Mouse (Mus musculus) kidney, embryonic 16.5 days (tissue): Measurements from ENCODE around the gene Sebox. TPM values are rescaled to one million over a fixed set of nuclear protein-coding genes. Genes with fewer than 3 reads are reported as not detected.

ENCODE experiments used
- ATAC-seq: fragments of 200-750 bp; cut with Nextera tagmentation; 2 replicates; pipeline ENCODE4 v1.8.0; 2017; ENCODE audit warnings: moderate TSS enrichment; ENCODE audit not compliant: low FRiP score, low TSS enrichment
- H3K27ac ChIP-seq: fragments of 300-500 bp; sonication (generic); 2 replicates; pipeline ENCODE4 v1.5.1; 2014; ENCODE audit warnings: low read length
- H3K27me3 ChIP-seq: fragments of 300-500 bp; sonication (generic); 2 replicates; pipeline ENCODE4 v1.6.1; 2014; ENCODE audit warnings: low read length, control low read depth, mixed read lengths; ENCODE audit not compliant: insufficient read depth
- H3K36me3 ChIP-seq: fragments of 300-500 bp; sonication (generic); 2 replicates; pipeline ENCODE4 v1.6.1; 2014; ENCODE audit warnings: low read length, control low read depth, mixed read lengths; ENCODE audit not compliant: insufficient read depth
- H3K4me1 ChIP-seq: fragments of 300-500 bp; sonication (generic); 2 replicates; pipeline ENCODE4 v1.6.1; 2014; ENCODE audit warnings: low read length, control low read depth, mixed read lengths; ENCODE audit not compliant: insufficient read depth
- H3K4me2 ChIP-seq: fragments of 300-500 bp; sonication (generic); replicated peaks from 2 replicates; pipeline ENCODE4 v1.6.1; 2014; ENCODE audit warnings: low read depth, low read length
- H3K4me3 ChIP-seq: fragments of 300-500 bp; sonication (generic); 2 replicates; pipeline ENCODE4 v1.5.1; 2014; ENCODE audit warnings: mild to moderate bottlenecking, low read length
- H3K9ac ChIP-seq: fragments of 300-500 bp; sonication (generic); replicated peaks from 2 replicates; pipeline ENCODE4 v1.6.1; 2014; ENCODE audit warnings: low read length
- H3K9me3 ChIP-seq: fragments of 300-500 bp; sonication (generic); 2 replicates; pipeline ENCODE4 v1.6.1; 2016; ENCODE audit warnings: low read length, control low read depth
- WGBS: fragments of 180-500 bp; shearing (Covaris S2); extraction: QIAGEN DNeasy Blood & Tissue Kit; methylation state at CpG from one replicate; pipeline ENCODE4 v1.1.7; 2014; 5-methylcytosine and 5-hydroxymethylcytosine counted together
- polyA plus RNA-seq: library from polyadenylated mRNA; unstranded; fragments of >200 nt; fragmentation: Nextera tagmentation; extraction: Ambion mirVana; gene quantifications from 2 replicates; pipeline ENCODE4 v1.2.1, GENCODE M21; 2015

The Sebox gene
- polyA plus RNA-seq, result not detected in 2 replicates

DNA sequence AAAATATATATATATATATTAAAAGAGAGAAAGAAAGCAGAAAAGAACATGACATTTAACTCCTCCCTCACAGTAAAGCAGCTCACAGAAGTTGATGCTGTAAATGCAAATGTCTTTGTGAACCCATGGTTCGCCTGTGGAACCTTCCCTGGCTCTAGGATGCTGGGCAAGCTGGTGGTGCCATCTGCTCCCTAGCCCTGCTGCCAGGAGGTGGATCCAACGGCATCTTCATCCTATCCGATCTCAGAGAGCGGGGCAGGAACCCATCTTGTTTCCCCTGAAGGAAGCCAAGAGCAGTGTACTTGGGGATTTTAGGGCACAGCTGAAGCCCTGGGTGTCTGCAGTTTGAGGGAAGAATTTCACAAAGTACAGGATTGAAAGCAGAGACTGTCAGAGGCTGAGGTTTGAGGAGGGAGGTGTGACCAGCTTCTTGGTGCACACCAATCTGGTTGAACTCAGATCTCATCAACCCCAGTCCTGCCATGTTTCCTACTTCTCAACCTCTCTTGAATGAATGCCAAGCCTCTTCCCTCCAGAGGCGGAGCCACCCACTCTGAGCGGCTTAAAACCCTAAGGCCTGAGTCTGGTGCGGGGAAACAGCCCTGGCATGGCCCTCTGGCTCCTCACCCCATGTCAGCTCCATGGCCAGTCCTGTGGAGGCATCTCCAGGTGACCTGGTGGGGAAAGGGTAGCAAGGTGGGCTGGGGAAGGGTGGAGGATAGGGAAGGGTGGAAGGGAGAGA is at the start of gene Sebox:
TSS of gene Sebox (plus strand) at position 539 of the 742 bp plus-strand sequence.
- Histone ChIP-seq H3K9me3 (no peaks in the 10 kb centered on the region), H3K36me3 (peaks cover 18% of the 10 kb centered on the region), H3K27me3 (peaks cover 16% of the 10 kb centered on the region), H3K4me3 (no peak within 1 kb of the TSS), H3K4me2 (no peak within 1 kb of the TSS), H3K9ac (no peak within 1 kb of the TSS), H3K4me1 (peaks cover 1% of the 10 kb centered on the region), H3K27ac (no peak within 1 kb of the TSS)
- 78% methylated on average over 7 of the region's 7 CpGs for WGBS
- ATAC-seq, result no peak

- no peak for ATAC-seq
- WGBS, result 12% methylated on average over 4 of the region's 4 CpGs
- H3K27me3 ChIP-seq, result no peaks in the 10 kb centered on the region
Observed at GRCm38 (mm10) chr11:78453675-78454074, 49.6 kb upstream of the Sebox start.

DNA sequence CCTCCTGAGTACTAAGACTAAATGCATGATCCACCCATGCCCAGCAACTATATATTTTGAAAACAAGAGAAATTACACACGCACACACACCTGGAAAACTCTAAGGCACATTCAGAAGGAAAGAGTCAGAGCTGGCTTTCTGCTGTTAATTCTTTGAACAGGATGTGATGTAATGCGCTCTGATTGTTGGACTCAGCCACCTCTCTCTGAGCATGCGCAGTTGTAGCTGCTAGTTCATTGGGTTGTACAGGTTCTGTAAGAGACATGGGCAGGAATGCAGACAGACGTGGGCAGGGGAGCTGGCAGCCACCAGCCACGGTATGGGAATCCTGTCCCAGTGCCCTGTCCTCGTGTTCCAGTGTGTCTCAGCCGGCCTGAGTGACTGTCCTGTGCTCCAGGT is 49.0 kb upstream of the Sebox start:
- H3K4me2 ChIP-seq, result no peak overlapping the region
- H3K36me3 ChIP-seq, result no peaks in the 10 kb centered on the region
- H3K27me3 ChIP-seq, result no peaks in the 10 kb centered on the region
- no peak overlapping the region for H3K4me3 ChIP-seq
- H3K9me3 ChIP-seq, result no peaks in the 10 kb centered on the region
- no peak overlapping the region for H3K9ac ChIP-seq
- no peak overlapping the region for H3K27ac ChIP-seq
- 0 out of 2 replicates have a peak, but pooled peaks cover 2% of the 10 kb centered on the region for H3K4me1 ChIP-seq
- WGBS, result 77% methylated on average over 7 of the region's 7 CpGs
- ATAC-seq, result no peak

More at GRCm38 (mm10) chr11:78453675-78454074, 49.6 kb upstream of the Sebox start:
- H3K9ac ChIP-seq, result no peak overlapping the region
- no peaks in the 10 kb centered on the region for H3K9me3 ChIP-seq
- no peak overlapping the region for H3K27ac ChIP-seq
- H3K36me3 ChIP-seq, result no peaks in the 10 kb centered on the region
- H3K4me1 ChIP-seq, result 0 out of 2 replicates have a peak, but pooled peaks cover 2% of the 10 kb centered on the region
- no peak overlapping the region for H3K4me2 ChIP-seq
- H3K4me3 ChIP-seq, result no peak overlapping the region

DNA sequence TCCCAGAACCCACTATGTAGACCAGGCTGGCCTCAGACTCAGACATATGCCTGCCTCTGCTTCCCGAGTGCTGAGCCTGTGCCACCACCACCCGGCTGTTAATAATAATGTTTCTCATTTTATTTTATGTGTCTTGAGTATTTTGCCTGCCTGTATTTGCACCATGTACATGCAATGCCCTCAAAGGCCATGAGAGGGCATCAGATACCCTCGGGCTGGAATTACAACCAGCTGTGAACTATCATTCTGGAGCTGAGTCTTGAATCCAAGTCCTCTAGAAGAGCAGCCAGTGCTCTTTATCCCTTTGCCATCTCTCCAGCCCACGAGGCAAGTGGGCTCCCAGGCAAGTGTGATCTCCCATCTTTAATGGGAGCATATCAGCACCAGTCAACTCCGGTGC is 47.9 kb upstream of the Sebox start:
- WGBS, result 35% methylated on average over 5 of the region's 5 CpGs
- Histone ChIP-seq H3K9ac (no peak overlapping the region), H3K27ac (no peak overlapping the region), H3K4me3 (no peak overlapping the region), H3K4me1 (0 out of 2 replicates have a peak, but pooled peaks cover 2% of the 10 kb centered on the region), H3K27me3 (no peaks in the 10 kb centered on the region), H3K9me3 (no peaks in the 10 kb centered on the region), H3K4me2 (no peak overlapping the region), H3K36me3 (no peaks in the 10 kb centered on the region)
- no peak for ATAC-seq

DNA sequence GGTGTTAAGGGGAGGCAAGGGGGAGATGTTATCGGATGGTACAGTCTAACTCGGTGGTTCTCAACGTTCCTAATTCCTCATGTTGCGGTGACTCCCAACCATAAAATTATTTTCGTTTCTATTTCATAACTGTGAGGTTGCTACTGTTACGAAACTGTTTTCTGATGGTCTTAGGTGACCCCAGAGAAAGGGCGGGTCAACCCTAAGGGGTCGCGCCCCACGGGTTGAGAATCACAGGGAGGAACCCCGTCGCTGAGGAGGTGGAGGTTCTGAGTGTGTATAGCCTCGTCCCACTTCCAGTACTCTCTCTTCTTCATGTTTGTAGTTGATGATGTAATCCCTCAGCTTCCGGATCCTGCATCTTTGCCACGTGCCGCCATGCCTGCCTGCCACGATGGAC is 44.5 kb upstream of the Sebox start:
- no peak for ATAC-seq
- Histone ChIP-seq H3K9ac (no peak overlapping the region), H3K27me3 (no peaks in the 10 kb centered on the region), H3K4me2 (no peak overlapping the region), H3K36me3 (no peaks in the 10 kb centered on the region), H3K4me3 (no peak overlapping the region), H3K27ac (no peak overlapping the region), H3K4me1 (0 out of 2 replicates have a peak, but pooled peaks cover 2% of the 10 kb centered on the region), H3K9me3 (0 out of 2 replicates have a peak, but pooled peaks cover 6% of the 10 kb centered on the region)
- WGBS, result 80% methylated on average over 17 of the region's 17 CpGs

DNA sequence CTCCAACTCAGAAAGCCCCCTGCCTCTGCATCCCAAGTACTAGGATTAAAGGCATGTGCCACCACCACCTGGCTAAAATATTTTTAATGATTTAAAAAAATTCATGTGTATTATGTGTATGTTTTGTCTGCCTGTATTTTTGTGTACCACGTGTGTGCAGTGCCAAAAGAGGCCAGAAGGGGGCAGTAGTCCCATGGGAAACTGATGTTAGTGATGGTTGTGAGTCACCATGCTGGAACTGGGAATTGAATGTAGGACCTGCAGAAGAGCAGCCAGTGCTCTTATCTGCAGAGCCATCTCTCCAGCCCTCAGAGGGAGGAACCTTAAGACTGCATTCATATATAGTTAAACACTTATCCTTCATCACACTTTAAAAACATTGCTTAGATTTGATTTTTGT is 41.4 kb upstream of the Sebox start:
- WGBS, result 71% methylated on average over 1 of the region's 1 CpGs
- Histone ChIP-seq H3K4me3 (no peak overlapping the region), H3K9ac (no peak overlapping the region), H3K27me3 (no peaks in the 10 kb centered on the region), H3K4me1 (peaks cover 10% of the 10 kb centered on the region), H3K9me3 (0 out of 2 replicates have a peak, but pooled peaks cover 6% of the 10 kb centered on the region), H3K36me3 (no peaks in the 10 kb centered on the region), H3K4me2 (no peak overlapping the region), H3K27ac (no peak overlapping the region)
- no peak for ATAC-seq

DNA sequence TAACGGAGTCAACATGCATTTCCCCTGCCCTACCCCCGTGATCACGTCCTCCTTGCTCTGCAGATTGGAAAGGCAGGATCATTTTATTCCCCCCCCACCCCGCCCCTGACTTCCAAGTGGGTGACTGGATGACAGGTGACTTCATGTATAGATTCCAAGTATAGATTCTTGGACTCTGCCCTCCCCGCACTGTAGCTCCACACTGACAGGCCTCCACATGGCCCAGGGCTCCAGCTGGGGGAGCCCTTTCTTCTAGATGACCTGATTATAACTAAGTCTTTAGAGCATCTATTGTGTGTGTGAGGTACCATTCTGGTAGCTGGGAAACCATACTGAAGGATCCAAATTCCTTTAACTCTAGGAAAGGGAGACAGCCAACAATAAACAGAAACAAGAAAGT is 40.6 kb upstream of the Sebox start:
- Histone ChIP-seq H3K4me3 (no peak overlapping the region), H3K36me3 (no peaks in the 10 kb centered on the region), H3K9ac (no peak overlapping the region), H3K27ac (no peak overlapping the region), H3K27me3 (no peaks in the 10 kb centered on the region), H3K4me1 (peaks cover 11% of the 10 kb centered on the region), H3K9me3 (0 out of 2 replicates have a peak, but pooled peaks cover 6% of the 10 kb centered on the region), H3K4me2 (no peak overlapping the region)
- ATAC-seq, result no peak
- WGBS, result 82% methylated on average over 5 of the region's 5 CpGs

GRCm38 (mm10) chr11:78463286-78464036 is 39.8 kb upstream of the Sebox start:
- Histone ChIP-seq H3K4me1 (peaks cover 11% of the 10 kb centered on the region), H3K4me3 (no peak overlapping the region), H3K36me3 (no peaks in the 10 kb centered on the region), H3K9ac (no peak overlapping the region), H3K9me3 (0 out of 2 replicates have a peak, but pooled peaks cover 6% of the 10 kb centered on the region), H3K27me3 (no peaks in the 10 kb centered on the region), H3K4me2 (no peak overlapping the region), H3K27ac (no peak overlapping the region)
- ATAC-seq, result no peak
- 43% methylated on average over 13 of the region's 13 CpGs for WGBS

DNA sequence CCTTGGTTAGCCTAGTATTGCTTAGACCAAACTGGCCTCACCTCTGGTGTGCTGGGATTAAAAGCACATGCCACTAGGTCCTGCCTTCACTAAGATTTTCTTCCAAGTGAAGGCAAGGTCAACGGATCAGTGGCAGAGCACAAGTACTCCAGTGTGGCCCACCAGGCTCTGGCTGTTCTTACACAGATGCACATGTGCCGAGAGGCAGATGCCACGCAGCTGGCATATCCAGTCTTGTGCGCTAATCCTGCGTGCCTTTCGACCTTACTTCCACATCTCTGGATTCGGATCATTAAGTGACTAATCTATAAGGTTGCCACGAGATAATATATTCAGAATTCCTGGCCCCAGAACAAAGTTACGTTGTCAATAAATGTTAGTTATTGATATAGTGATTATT is 38.1 kb upstream of the Sebox start:
- Histone ChIP-seq H3K4me2 (peak overlapping the region; percentile 94), H3K27me3 (no peaks in the 10 kb centered on the region), H3K4me1 (peaks cover 11% of the 10 kb centered on the region), H3K36me3 (no peaks in the 10 kb centered on the region), H3K4me3 (peak overlapping the region; percentile 82), H3K9ac (peak overlapping the region; percentile 91; the same call in 1 of the 2 replicates), H3K9me3 (0 out of 2 replicates have a peak, but pooled peaks cover 6% of the 10 kb centered on the region), H3K27ac (peak overlapping the region; percentile 97; the same call in 1 of the 2 replicates)
- ATAC-seq, result peak; percentile 18; the same call in 1 of the 2 replicates
- WGBS, result 18% methylated on average over 9 of the region's 9 CpGs
